Mouse (Mus musculus): ENCODE measurements around the gene Vmn1r41. TPM values are rescaled to one million over a fixed set of nuclear protein-coding genes. Genes with fewer than 3 reads are reported as not detected.

Gene Vmn1r41
- total and polyA plus RNA-seq, 3 experiments = 0.10 TPM; not detected in 2

DNA sequence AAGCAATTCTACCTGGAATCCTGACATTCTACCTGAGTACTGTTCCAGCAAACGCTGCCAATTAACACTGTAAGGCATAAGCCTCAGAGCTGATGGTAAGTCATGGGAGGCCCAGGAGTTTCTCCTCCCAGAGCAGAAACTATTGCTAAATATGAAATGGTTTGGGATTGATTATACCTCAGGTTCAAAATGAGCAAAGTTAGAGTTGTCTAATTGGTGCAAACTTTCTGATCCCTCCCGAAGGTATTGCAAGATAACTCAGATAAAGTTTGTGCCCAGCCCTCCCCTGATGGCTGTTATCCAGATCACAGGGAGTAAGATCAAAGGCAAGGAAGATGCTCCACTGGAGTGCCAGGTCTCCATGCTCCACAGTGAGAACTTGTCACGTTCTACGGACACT is 33.3 kb upstream of the Vmn1r41 start, which contains the start of gene Vmn1r40:
Vmn1r40 (plus strand) TSS at position 301 of the 400 bp plus-strand sequence.
- Histone ChIP-seq H3K9me3 (replicated peaks; ENCODE audit: insufficient read depth, low read length) (no peaks in the 10 kb centered on the region), H3K4me3 (ENCODE audit: control insufficient read depth in 1 of 2, insufficient read depth in 1 of 2, low read depth in 2 of 2, low read length in 2 of 2) (no peak within 1 kb of the TSS), H3K36me3 (ENCODE audit: control insufficient read depth in 1 of 2, insufficient read depth in 2 of 2, low read length in 2 of 2) (no peaks in the 10 kb centered on the region), H3K4me1 (ENCODE audit: control insufficient read depth in 1 of 2, insufficient read depth in 2 of 2, low read length in 2 of 2) (no peaks in the 10 kb centered on the region), H3K27ac (ENCODE audit: control insufficient read depth, low read depth, low read length) (no peak within 1 kb of the TSS), H3K27me3 (ENCODE audit: control insufficient read depth in 1 of 2, insufficient read depth in 2 of 2, low read length in 2 of 2) (no peaks in the 10 kb centered on the region), H3K79me2 (ENCODE audit: control insufficient read depth, insufficient read depth, low read length, poor library complexity) (no peaks in the 10 kb centered on the region), H3K9ac (ENCODE audit: control insufficient read depth, low read depth, low read length, poor library complexity, severe bottlenecking) (no peak within 1 kb of the TSS)
- no peak for DNase-seq (ENCODE audit: low read depth, low spot score)
- TF ChIP-seq MEF2A (IDR thresholded peaks at IDR 0.05; ENCODE audit: extremely low read depth, insufficient replicate concordance, low read depth, low read length, poor library complexity, severe bottlenecking) = no peak
- TF ChIP-seq RAD21 (IDR thresholded peaks at IDR 0.05; ENCODE audit: low read depth, low read length) = no peak
- TF ChIP-seq TAL1 (IDR thresholded peaks at IDR 0.05; ENCODE audit: low read length) = no peak
- TF ChIP-seq POLR2AphosphoS5 (IDR thresholded peaks at IDR 0.05; ENCODE audit: borderline replicate concordance, low read depth, low read length) = no peak
- no peak for TF ChIP-seq USF1 (IDR thresholded peaks at IDR 0.05; ENCODE audit: low read depth, low read length)
- no peak for TF ChIP-seq ZMIZ1 (IDR thresholded peaks at IDR 0.05; ENCODE audit: low read depth, low read length)
- TF ChIP-seq ZNF384 (IDR thresholded peaks at IDR 0.05; ENCODE audit: low read depth, low read length) = no peak

DNA sequence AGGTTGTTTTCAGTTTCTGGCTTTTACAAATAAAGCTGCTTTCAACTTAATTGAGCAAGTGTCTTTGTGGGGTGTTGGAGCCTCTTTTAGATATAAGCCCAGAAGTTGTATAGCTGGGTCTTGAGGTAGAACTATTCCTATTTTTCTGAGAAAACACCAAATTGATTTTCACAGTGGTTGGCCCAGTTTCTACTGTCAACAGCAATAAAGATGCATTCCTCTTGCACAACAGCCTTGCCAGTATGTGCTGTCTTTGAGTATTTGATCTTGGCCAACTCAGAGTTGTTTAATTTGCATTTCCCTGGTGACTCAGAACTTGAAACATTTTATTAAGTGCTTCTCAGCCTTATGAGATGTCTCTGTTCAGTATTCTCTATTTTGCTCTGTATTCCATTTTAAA is 22.5 kb upstream of the Vmn1r41 start:
- Histone ChIP-seq H3K4me1 (ENCODE audit: control insufficient read depth in 1 of 2, insufficient read depth in 2 of 2, low read length in 2 of 2) (no peaks in the 10 kb centered on the region), H3K27ac (ENCODE audit: control insufficient read depth, low read depth, low read length) (no peak overlapping the region), H3K9me3 (replicated peaks; ENCODE audit: insufficient read depth, low read length) (no peaks in the 10 kb centered on the region), H3K27me3 (ENCODE audit: control insufficient read depth in 1 of 2, insufficient read depth in 2 of 2, low read length in 2 of 2) (no peaks in the 10 kb centered on the region), H3K36me3 (ENCODE audit: control insufficient read depth in 1 of 2, insufficient read depth in 2 of 2, low read length in 2 of 2) (no peaks in the 10 kb centered on the region), H3K9ac (ENCODE audit: control insufficient read depth, low read depth, low read length, poor library complexity, severe bottlenecking) (no peak overlapping the region), H3K4me3 (ENCODE audit: control insufficient read depth in 1 of 2, insufficient read depth in 1 of 2, low read depth in 2 of 2, low read length in 2 of 2) (no peak overlapping the region), H3K79me2 (ENCODE audit: control insufficient read depth, insufficient read depth, low read length, poor library complexity) (no peaks in the 10 kb centered on the region)
- DNase-seq (ENCODE audit: low read depth, low spot score) = no peak
- TF ChIP-seq USF1 (IDR thresholded peaks at IDR 0.05; ENCODE audit: low read depth, low read length) = no peak
- no peak for TF ChIP-seq TAL1 (IDR thresholded peaks at IDR 0.05; ENCODE audit: low read length)
- TF ChIP-seq MAX (IDR thresholded peaks at IDR 0.05; ENCODE audit: low read length) = no peak
- TF ChIP-seq CHD1 (IDR thresholded peaks at IDR 0.05; ENCODE audit: low read depth, low read length) = no peak
- no peak for TF ChIP-seq SIN3A (IDR thresholded peaks at IDR 0.05; ENCODE audit: low read length)
- no peak for TF ChIP-seq NRF1 (IDR thresholded peaks at IDR 0.05; ENCODE audit: insufficient read depth, low read depth, low read length, poor library complexity, severe bottlenecking)
- no peak for TF ChIP-seq JUND (IDR thresholded peaks at IDR 0.05; ENCODE audit: low read depth, low read length)
- no peak for TF ChIP-seq MAFK (IDR thresholded peaks at IDR 0.05; ENCODE audit: borderline replicate concordance, low read depth, low read length)
- no peak for TF ChIP-seq E2F4 (IDR thresholded peaks at IDR 0.05; ENCODE audit: borderline replicate concordance, low read depth, low read length)
- no peak for TF ChIP-seq GABPA (IDR thresholded peaks at IDR 0.05; ENCODE audit: low read depth, low read length)
- TF ChIP-seq RAD21 (IDR thresholded peaks at IDR 0.05; ENCODE audit: low read depth, low read length) = no peak
- no peak for TF ChIP-seq KAT2A (conservative IDR thresholded peaks at IDR 0.05; ENCODE audit: low read depth, low read length)
- TF ChIP-seq UBTF (IDR thresholded peaks at IDR 0.05; ENCODE audit: borderline replicate concordance, insufficient read depth, low read depth, low read length) = no peak
- no peak for TF ChIP-seq GATA1 (IDR thresholded peaks at IDR 0.05; ENCODE audit: low read depth, low read length)
- no peak for TF ChIP-seq MAZ (IDR thresholded peaks at IDR 0.05; ENCODE audit: low read depth, low read length)
- TF ChIP-seq EP300 (IDR thresholded peaks at IDR 0.05; ENCODE audit: low read depth in 1 of 2, low read length in 2 of 2) = no peak
